Mouse (Mus musculus) MEL (cell line): Measurements from ENCODE around the gene Cybc1. TPM values are rescaled to one million over a fixed set of nuclear protein-coding genes. Genes with fewer than 3 reads are reported as not detected.

Source experiments
- DNase-seq: peaks from one replicate; pipeline ENCODE4 v3.0.0; 2011; ENCODE audit warnings: low read depth, low spot score
- H3K27ac ChIP-seq: 2 replicates; pipeline ENCODE4 v1.5.1; 2012; ENCODE audit warnings: low read depth, mild to moderate bottlenecking, control low read depth, low read length, moderate library complexity; ENCODE audit not compliant: control insufficient read depth
- H3K27me3 ChIP-seq, 2 experiments: fragments of 150-350 bp in 1 of 2; sonication (generic) in 1 of 2; 2 replicates each; pipeline ENCODE4 v1.6.1; 2012; ENCODE audit warnings: low read length in 2 of 2, mild to moderate bottlenecking in 2 of 2, improper control_type of control experiment in 1 of 2, moderate library complexity in 1 of 2; ENCODE audit not compliant: insufficient read depth in 2 of 2, control insufficient read depth in 1 of 2
- H3K36me3 ChIP-seq, 2 experiments: 2 replicates each; pipeline ENCODE4 v1.6.1; 2012 to 2014; ENCODE audit warnings: low read length in 2 of 2, improper control_type of control experiment in 1 of 2, inconsistent platforms in 1 of 2, mild to moderate bottlenecking in 1 of 2; ENCODE audit not compliant: insufficient read depth in 2 of 2, control insufficient read depth in 1 of 2
- H3K4me1 ChIP-seq, 2 experiments: fragments of 150-350 bp in 1 of 2; sonication (generic) in 1 of 2; 2 replicates each; pipeline ENCODE4 v1.6.1; 2012; ENCODE audit warnings: low read length in 2 of 2, improper control_type of control experiment in 1 of 2, mild to moderate bottlenecking in 1 of 2; ENCODE audit not compliant: insufficient read depth in 2 of 2, control insufficient read depth in 1 of 2
- H3K4me3 ChIP-seq, 2 experiments: fragments of 150-350 bp in 1 of 2; sonication (generic) in 1 of 2; 2 replicates each; pipeline ENCODE4 v1.5.1; 2012; ENCODE audit warnings: low read depth in 2 of 2, low read length in 2 of 2, mild to moderate bottlenecking in 2 of 2, moderate library complexity in 2 of 2, control low read depth in 1 of 2, improper control_type of control experiment in 1 of 2; ENCODE audit not compliant: control insufficient read depth in 1 of 2, insufficient read depth in 1 of 2
- H3K79me2 ChIP-seq: 2 replicates; pipeline ENCODE4 v1.6.1; 2012; ENCODE audit warnings: mild to moderate bottlenecking, low read length, moderate library complexity; ENCODE audit not compliant: control insufficient read depth, poor library complexity, insufficient read depth
- H3K9ac ChIP-seq: 2 replicates; pipeline ENCODE4 v1.6.1; 2012; ENCODE audit warnings: low read depth, mild to moderate bottlenecking, control low read depth, low read length, moderate library complexity; ENCODE audit not compliant: control insufficient read depth, poor library complexity, severe bottlenecking
- H3K9me3 ChIP-seq: fragments of 150-350 bp; sonication (generic); replicated peaks from 2 replicates; pipeline ENCODE4 v1.6.1; 2012; ENCODE audit warnings: mild to moderate bottlenecking, low read length, improper control_type of control experiment, moderate library complexity; ENCODE audit not compliant: insufficient read depth
- BHLHE40 ChIP-seq: IDR thresholded peaks from 2 replicates; pipeline ENCODE4 v1.6.1; 2012; ENCODE audit warnings: low read depth, mild to moderate bottlenecking, inconsistent platforms, low read length, improper control_type of control experiment, borderline replicate concordance
- CHD1 ChIP-seq: IDR thresholded peaks from 2 replicates; pipeline ENCODE4 v1.6.1; 2012; ENCODE audit warnings: low read depth, mild to moderate bottlenecking, inconsistent platforms, low read length, improper control_type of control experiment
- CTCF ChIP-seq, 3 experiments: IDR thresholded peaks in 2 of 3; conservative IDR thresholded peaks in 1 of 3; 2 replicates each; pipeline ENCODE4 v1.5.1; 2011 to 2012; ENCODE audit warnings: low read length in 3 of 3, low read depth in 2 of 3, mild to moderate bottlenecking in 2 of 3, improper control_type of control experiment in 1 of 3, inconsistent platforms in 1 of 3, mixed read lengths in 1 of 3, moderate library complexity in 1 of 3; ENCODE audit not compliant: control insufficient read depth in 1 of 3, insufficient read depth in 1 of 3, poor library complexity in 1 of 3, severe bottlenecking in 1 of 3
- E2F4 ChIP-seq: IDR thresholded peaks from 2 replicates; pipeline ENCODE4 v1.6.1; 2011; ENCODE audit warnings: low read depth, low read length, improper control_type of control experiment, borderline replicate concordance
- ELF1 ChIP-seq: IDR thresholded peaks from 2 replicates; pipeline ENCODE4 v1.6.1; 2014; ENCODE audit warnings: low read depth, mild to moderate bottlenecking, inconsistent platforms, low read length, improper control_type of control experiment, moderate library complexity
- EP300 ChIP-seq, 2 experiments: IDR thresholded peaks; 2 replicates each; pipeline ENCODE4 v1.6.1; 2011; ENCODE audit warnings: improper control_type of control experiment in 2 of 2, low read length in 2 of 2, low read depth in 1 of 2, mild to moderate bottlenecking in 1 of 2
- GATA1 ChIP-seq: IDR thresholded peaks from 2 replicates; pipeline ENCODE4 v1.6.1; 2011; ENCODE audit warnings: low read depth, low read length, improper control_type of control experiment
- HCFC1 ChIP-seq: IDR thresholded peaks from 2 replicates; pipeline ENCODE4 v1.6.1; 2012; ENCODE audit warnings: low read depth, mild to moderate bottlenecking, inconsistent platforms, low read length, improper control_type of control experiment, moderate library complexity
- JUND ChIP-seq: IDR thresholded peaks from 2 replicates; pipeline ENCODE4 v1.6.1; 2011; ENCODE audit warnings: low read depth, mild to moderate bottlenecking, improper control_type of control experiment, low read length
- MAFK ChIP-seq: IDR thresholded peaks from 2 replicates; pipeline ENCODE4 v1.6.1; 2011; ENCODE audit warnings: low read depth, mild to moderate bottlenecking, low read length, improper control_type of control experiment, borderline replicate concordance
- MAX ChIP-seq: IDR thresholded peaks from 2 replicates; pipeline ENCODE4 v1.6.1; 2011; ENCODE audit warnings: low read length, improper control_type of control experiment
- MAZ ChIP-seq: IDR thresholded peaks from 2 replicates; pipeline ENCODE4 v1.6.1; 2012; ENCODE audit warnings: low read depth, mild to moderate bottlenecking, inconsistent platforms, low read length, improper control_type of control experiment
- MEF2A ChIP-seq: IDR thresholded peaks from 2 replicates; pipeline ENCODE4 v1.6.1; 2014; ENCODE audit warnings: low read depth, mild to moderate bottlenecking, inconsistent platforms, low read length, improper control_type of control experiment; ENCODE audit not compliant: poor library complexity, insufficient replicate concordance, severe bottlenecking; ENCODE audit errors: extremely low read depth
- MYB ChIP-seq: IDR thresholded peaks from 2 replicates; pipeline ENCODE4 v1.6.1; 2011; ENCODE audit warnings: mild to moderate bottlenecking, low read depth, low read length, improper control_type of control experiment
- POLR2A ChIP-seq, 2 experiments: IDR thresholded peaks; 2 replicates each; pipeline ENCODE4 v1.6.1; 2011 to 2012; ENCODE audit warnings: low read length in 2 of 2, mild to moderate bottlenecking in 2 of 2, control low read depth in 1 of 2, improper control_type of control experiment in 1 of 2, low read depth in 1 of 2, moderate library complexity in 1 of 2; ENCODE audit not compliant: control insufficient read depth in 1 of 2, insufficient read depth in 1 of 2, poor library complexity in 1 of 2
- POLR2AphosphoS2 ChIP-seq: IDR thresholded peaks from 2 replicates; pipeline ENCODE4 v1.6.1; 2011; ENCODE audit warnings: low read length, improper control_type of control experiment
- POLR2AphosphoS5 ChIP-seq: IDR thresholded peaks from 2 replicates; pipeline ENCODE4 v1.6.1; 2012; ENCODE audit warnings: low read depth, borderline replicate concordance, mild to moderate bottlenecking, inconsistent platforms, low read length, moderate library complexity, mixed read lengths
- RAD21 ChIP-seq: IDR thresholded peaks from 2 replicates; pipeline ENCODE4 v1.6.1; 2011; ENCODE audit warnings: mild to moderate bottlenecking, low read depth, low read length, improper control_type of control experiment
- SMC3 ChIP-seq: IDR thresholded peaks from 2 replicates; pipeline ENCODE4 v1.6.1; 2011; ENCODE audit warnings: low read depth, low read length, improper control_type of control experiment
- TBP ChIP-seq: IDR thresholded peaks from 2 replicates; pipeline ENCODE4 v1.8.0; 2011; ENCODE audit warnings: low read depth, low read length, improper control_type of control experiment
- TCF12 ChIP-seq: IDR thresholded peaks from 2 replicates; pipeline ENCODE4 v1.6.1; 2014; ENCODE audit warnings: low read depth, mild to moderate bottlenecking, inconsistent platforms, low read length, improper control_type of control experiment, moderate library complexity
- UBTF ChIP-seq: IDR thresholded peaks from 2 replicates; pipeline ENCODE4 v1.6.1; 2012; ENCODE audit warnings: low read depth, mild to moderate bottlenecking, inconsistent platforms, low read length, improper control_type of control experiment, moderate library complexity, borderline replicate concordance; ENCODE audit not compliant: insufficient read depth
- USF1 ChIP-seq: IDR thresholded peaks from 2 replicates; pipeline ENCODE4 v1.6.1; 2014; ENCODE audit warnings: low read depth, mild to moderate bottlenecking, inconsistent platforms, low read length, improper control_type of control experiment, moderate library complexity
- ZC3H11A ChIP-seq: IDR thresholded peaks from 2 replicates; pipeline ENCODE4 v1.6.1; 2012; ENCODE audit warnings: low read depth, mild to moderate bottlenecking, inconsistent platforms, low read length, improper control_type of control experiment
- ZKSCAN1 ChIP-seq: IDR thresholded peaks from 2 replicates; pipeline ENCODE4 v1.6.1; 2012; ENCODE audit warnings: low read depth, mild to moderate bottlenecking, inconsistent platforms, low read length, improper control_type of control experiment, moderate library complexity
- polyA plus RNA-seq, 2 experiments: library from polyadenylated mRNA; stranded (reverse) in 1 of 2; unstranded in 1 of 2; fragments of >175 nt in 1 of 2; fragments of >200 nt in 1 of 2; gene quantifications; 2 replicates each; pipeline versions ENCODE4 v1.2.1 to v1.2.4; 2012; ENCODE audit warnings: low replicate concordance in 2 of 2, low read depth in 1 of 2; ENCODE audit not compliant: insufficient read length in 2 of 2, insufficient read depth in 1 of 2, missing spikeins in 1 of 2
- total RNA-seq: library from RNA; depleted of rRNA; stranded (reverse); fragments of 300-350 nt; gene quantifications from 2 replicates; pipeline ENCODE4 v1.2.3, GENCODE M21; 2012

Cybc1 gene
- total and polyA plus RNA-seq, 3 experiments: 43.6 to 46.1 TPM; not detected in 1

- Histone ChIP-seq H3K36me3 (peaks cover 11 to 20% of the 10 kb centered on the region in 2 experiments), H3K9ac (peak overlapping the region; percentile 96), H3K4me1 (peaks cover 5 to 12% of the 10 kb centered on the region in 2 experiments), H3K9me3 (no peaks in the 10 kb centered on the region), H3K27ac (peak overlapping the region; percentile 48; the same call in 1 of the 2 replicates), H3K4me3 (peak overlapping the region; percentile 64 to 95), H3K79me2 (peaks cover 47% of the 10 kb centered on the region), H3K27me3 (no peaks in the 10 kb centered on the region)
- peak; percentile 44 for DNase-seq
- TF ChIP-seq ZKSCAN1 (no peak), POLR2AphosphoS5 (no peak), UBTF (0 out of 2 replicates have a peak, but pooled peaks have one; percentile 79), CTCF (IDR thresholded peaks at IDR 0.05 in 2 of 3, conservative IDR thresholded peaks at IDR 0.05 in 1 of 3; ENCODE audit: control insufficient read depth in 1 of 3, insufficient read depth in 1 of 3, low read depth in 2 of 3, low read length in 3 of 3, poor library complexity in 1 of 3, severe bottlenecking in 1 of 3) (0 out of 6 replicates have a peak, but pooled peaks of 1 of the 3 experiments have one; percentile 2), JUND (no peak), MYB (no peak), HCFC1 (no peak), ELF1 (no peak), ZC3H11A (no peak), E2F4 (no peak), MEF2A (no peak)
Measured at GRCm38 (mm10) chr11:121260211-121260906, 31.2 kb upstream of the Cybc1 start.

GRCm38 (mm10) chr11:121259160-121260100 is 30.3 kb upstream of the Cybc1 start, which contains the start of gene Foxk2:
Gene Foxk2 (plus strand): TSS chr11:121259990.
- peak; percentile 94 for DNase-seq
- Histone ChIP-seq H3K79me2 (peaks cover 44% of the 10 kb centered on the region), H3K9ac (peak within 1 kb of the TSS; percentile 96), H3K36me3 (peaks cover 9 to 20% of the 10 kb centered on the region in 2 experiments), H3K27ac (peak within 1 kb of the TSS; percentile 84), H3K4me3 (peak within 1 kb of the TSS; percentile 94 to 95), H3K9me3 (no peaks in the 10 kb centered on the region), H3K4me1 (peaks cover 5 to 12% of the 10 kb centered on the region in 2 experiments), H3K27me3 (no peaks in the 10 kb centered on the region)
- TF ChIP-seq MAFK (no peak), BHLHE40 (0 out of 2 replicates have a peak, but pooled peaks have one; percentile 5), MAZ (peak; percentile 86; the same call in 1 of the 2 replicates), TBP (peak; percentile 20; the same call in 1 of the 2 replicates), EP300 (IDR thresholded peaks at IDR 0.05; ENCODE audit: low read depth in 1 of 2, low read length in 2 of 2) (0 out of 4 replicates have a peak, but pooled peaks of 1 of the 2 experiments have one; percentile 11), TCF12 (peak; percentile 65; the same call in 1 of the 2 replicates), E2F4 (no peak), USF1 (peak; percentile 88), MYB (no peak), CHD1 (0 out of 2 replicates have a peak, but pooled peaks have one; percentile 56), RAD21 (no peak), CTCF (IDR thresholded peaks at IDR 0.05 in 2 of 3, conservative IDR thresholded peaks at IDR 0.05 in 1 of 3; ENCODE audit: control insufficient read depth in 1 of 3, insufficient read depth in 1 of 3, low read depth in 2 of 3, low read length in 3 of 3, poor library complexity in 1 of 3, severe bottlenecking in 1 of 3) (0 out of 6 replicates have a peak, but pooled peaks of 1 of the 3 experiments have one; percentile 0), ELF1 (no peak), SMC3 (no peak), POLR2A (IDR thresholded peaks at IDR 0.05; ENCODE audit: control insufficient read depth in 1 of 2, insufficient read depth in 1 of 2, low read depth in 1 of 2, low read length in 2 of 2, poor library complexity in 1 of 2) (peak; percentile 49 to 76), HCFC1 (peak; percentile 80), POLR2AphosphoS2 (peak; percentile 73), GATA1 (no peak), MAX (peak; percentile 91), UBTF (no peak)
